Mouse (Mus musculus) C2C12 (cell line): ENCODE data around the gene Cdc42ep1.
"Not testable (repeated sequence)": the region's sequence is repeated elsewhere in the genome, so short reads cannot be mapped to it uniquely, and the experiment has no call there.

Source experiments
- CEBPB ChIP-seq: IDR thresholded peaks from one replicate; pipeline ENCODE4 v1.6.1; 2011; ENCODE audit warnings: low read depth, mild to moderate bottlenecking, control low read depth, moderate library complexity
- CTCF ChIP-seq: IDR thresholded peaks from one replicate; pipeline ENCODE4 v1.5.1; 2011; ENCODE audit not compliant: control insufficient read depth, insufficient read depth, insufficient read length
- MAX ChIP-seq: IDR thresholded peaks from one replicate; pipeline ENCODE4 v1.6.1; 2011; ENCODE audit warnings: mild to moderate bottlenecking, control low read depth
- MYOD1 ChIP-seq: IDR thresholded peaks from one replicate; pipeline ENCODE4 v1.6.1; 2011; ENCODE audit warnings: low read depth; ENCODE audit not compliant: control insufficient read depth, insufficient read length
- USF1 ChIP-seq: IDR thresholded peaks from one replicate; pipeline ENCODE4 v1.6.1; 2011; ENCODE audit warnings: low read depth, mild to moderate bottlenecking, control low read depth, moderate library complexity

GRCm38 (mm10) chr15:78846805-78847204 lies 4.4 kb downstream of the Cdc42ep1 start:
- TF ChIP-seq MAX, CTCF, USF1, CEBPB, MYOD1: not testable (repeated sequence)
